Mouse (Mus musculus): ENCODE measurements around the gene Ap1b1.

GRCm38 (mm10) chr11:5028228-5028627, 41.6 kb downstream of the Ap1b1 start:
- TF ChIP-seq CTCF (conservative IDR thresholded peaks at IDR 0.05; ENCODE audit: low read length) (no peak), POU5F1 (IDR thresholded peaks at IDR 0.05; ENCODE audit: borderline replicate concordance, low read length) (no peak), NANOG (IDR thresholded peaks at IDR 0.05; ENCODE audit: borderline replicate concordance, low read length) (no peak)
